Mouse (Mus musculus) megakaryocyte, adult 5-6 weeks (primary cell): ENCODE measurements around the gene Rnf212b. TPM values are rescaled to one million over a fixed set of nuclear protein-coding genes. Genes with fewer than 3 reads are reported as not detected.

Source experiments
- ATAC-seq: 2 replicates; pipeline ENCODE4 v1.8.0; 2016; ENCODE audit warnings: mild to moderate bottlenecking, inconsistent platforms; ENCODE audit not compliant: poor library complexity, severe bottlenecking
- total RNA-seq, 2 experiments: library from RNA; stranded (forward) in 1 of 2; stranded (reverse) in 1 of 2; fragments of 153-499, 151-499 nt in 1 of 2; fragments of 221-1000, 200-1000 nt in 1 of 2; gene quantifications; 2 replicates each; pipeline versions ENCODE4 v1.2.3 to v1.2.4; 2015 to 2017

Rnf212b gene
- total RNA-seq, 2 experiments from 2014 or later, result not detected

- ATAC-seq, result no peak
Measured at GRCm38 (mm10) chr14:54868026-54868425, 54.1 kb downstream of the Rnf212b start.

- no peak for ATAC-seq
Measured at GRCm38 (mm10) chr14:54870861-54871260, 56.9 kb downstream of the Rnf212b start, which contains the start of gene Homez. Gene Homez (minus strand): TSS chr14:54870961.

GRCm38 (mm10) chr14:54874165-54874564 lies 60.2 kb downstream of the Rnf212b start:
- no peak for ATAC-seq

- ATAC-seq, result peak; percentile 13
Measured at GRCm38 (mm10) chr14:54875844-54876538, 62.0 kb downstream of the Rnf212b start.

- ATAC-seq, result peak; percentile 77
Measured at GRCm38 (mm10) chr14:54876539-54877047, 62.7 kb downstream of the Rnf212b start.

- peak; percentile 69 for ATAC-seq
Measured at GRCm38 (mm10) chr14:54877048-54877715, 63.2 kb downstream of the Rnf212b start, which contains the start of gene Ppp1r3e. Gene Ppp1r3e (minus strand): TSS chr14:54877550.

GRCm38 (mm10) chr14:54883154-54884021 lies 69.4 kb downstream of the Rnf212b start, which contains the start of the genes Bcl2l2 and Gm20521:
Gene Bcl2l2 (plus strand): TSS chr14:54883377.
Gene Gm20521 (plus strand): TSS chr14:54883441.
- peak; percentile 90 for ATAC-seq

GRCm38 (mm10) chr14:54884022-54884712 lies 70.2 kb downstream of the Rnf212b start:
- ATAC-seq, result no peak

GRCm38 (mm10) chr14:54885309-54885708 lies 71.4 kb downstream of the Rnf212b start:
- no peak for ATAC-seq

- no peak for ATAC-seq
Measured at GRCm38 (mm10) chr14:54892200-54892599, 78.3 kb downstream of the Rnf212b start, which contains the start of gene Pabpn1. Gene Pabpn1 (plus strand): TSS chr14:54892500.

GRCm38 (mm10) chr14:54893651-54894181 lies 79.8 kb downstream of the Rnf212b start:
- peak; percentile 96 for ATAC-seq

- ATAC-seq, result peak; percentile 20; the same call in 1 of the 2 replicates
Measured at GRCm38 (mm10) chr14:54894296-54895151, 80.6 kb downstream of the Rnf212b start.

GRCm38 (mm10) chr14:54897445-54897844 lies 83.5 kb downstream of the Rnf212b start:
- ATAC-seq, result no peak

- ATAC-seq, result peak; percentile 94
Measured at GRCm38 (mm10) chr14:54900383-54900782, 86.4 kb downstream of the Rnf212b start.

- ATAC-seq, result no peak
Measured at GRCm38 (mm10) chr14:54903641-54904040, 89.7 kb downstream of the Rnf212b start.
